8 mouse cellular contexts compared by ENCODE assay signal in the genomic region with DNA sequence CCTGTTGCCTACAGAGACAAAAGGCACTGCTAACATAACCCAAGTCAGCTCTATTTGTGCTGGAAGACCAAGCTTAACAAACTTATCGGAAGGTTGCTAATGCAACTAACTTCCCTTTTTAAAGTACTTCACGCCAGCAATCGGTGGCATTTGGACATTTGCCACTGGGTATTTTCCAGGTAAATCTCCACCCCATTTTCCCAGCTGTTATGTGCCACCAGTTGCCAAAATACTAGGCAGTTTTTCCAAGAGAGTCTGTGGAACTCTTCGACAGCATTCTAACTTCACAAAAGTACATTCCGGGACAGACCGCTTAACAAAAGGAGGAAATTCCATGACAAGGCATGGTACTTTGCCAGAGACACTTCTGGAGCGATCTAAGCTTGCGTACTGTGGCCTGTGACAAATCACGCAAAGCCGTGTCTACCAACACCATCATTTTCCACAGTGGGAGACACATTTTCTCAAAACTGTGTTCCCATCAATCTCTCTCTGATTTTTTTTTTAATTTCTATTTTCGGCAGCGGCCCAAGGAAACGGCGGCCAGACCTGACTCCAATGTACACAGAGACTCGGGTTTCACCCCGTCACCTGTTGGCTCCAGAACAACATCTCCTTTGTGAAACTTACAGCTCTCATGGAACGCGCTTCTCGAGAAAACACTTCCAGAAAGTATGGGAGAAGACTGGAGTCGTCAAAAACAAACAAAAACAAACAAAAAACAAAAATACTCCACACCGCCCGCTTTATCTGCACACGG.
A peak's percentile ranks its signal among the peaks of the same experiment; 100 is the strongest.
DNase-seq lines count a peak whose midpoint lies in the region; ATAC-seq and TF ChIP-seq lines count a peak whose summit lies in the region.

No protein-coding gene starts in this region.

- TF ChIP-seq POLR2A in heart, adult 2 months (IDR thresholded peaks at IDR 0.05; ENCODE audit: insufficient read depth, low read depth, low read length): peak; percentile 63; the same call in 1 of the 2 replicates
- TF ChIP-seq POLR2A in small intestine, adult 2 months (IDR thresholded peaks at IDR 0.05; ENCODE audit: low read depth, low read length): no peak

- H3K9ac ChIP-seq in heart, adult 2 months (ENCODE audit: low read depth, low read length): peak overlapping the region; percentile 95
- H3K9ac ChIP-seq in lung, embryonic 15.5 days: peak overlapping the region; percentile 72

- 1% methylated on average over 23 of the region's 23 CpGs for WGBS in heart, adult 2 months
- WGBS in lung, embryonic 15.5 days: 2% methylated on average over 23 of the region's 23 CpGs
- WGBS in small intestine, adult 2 months: 2% methylated on average over 23 of the region's 23 CpGs

- peak overlapping the region; percentile 98 for H3K27ac ChIP-seq in heart, adult 2 months
- peak overlapping the region; percentile 95 for H3K27ac ChIP-seq in lung, embryonic 15.5 days
- H3K27ac ChIP-seq in small intestine, adult 2 months (ENCODE audit: insufficient read depth, low read depth, low read length): peak overlapping the region; percentile 3

- ATAC-seq in lung, embryonic 15.5 days (ENCODE audit: borderline replicate concordance, extremely low read depth, low FRiP score, low TSS enrichment): no peak
- ATAC-seq in CD4-positive, CD25-positive, alpha-beta regulatory T cell, adult 4 months: no peak

- peaks cover 7% of the 10 kb centered on the region for H3K79me2 ChIP-seq in heart, adult 2 months (replicated peaks; ENCODE audit: control insufficient read depth, insufficient read depth, low read length)

- intact Hi-C loops in heart, adult 2 months (cut with DNase I): loop anchor here (5.0 kb wide), 3 partner anchors 39 to 694 kb away; no protein-coding TSS in a partner anchor

- no peaks in the 10 kb centered on the region for H3K36me3 ChIP-seq in E14TG2a.4 (ENCODE audit: insufficient read depth, low read length)
- peaks cover 20% of the 10 kb centered on the region for H3K36me3 ChIP-seq in heart, adult 2 months (ENCODE audit: control insufficient read depth, insufficient read depth, low read length)
- H3K36me3 ChIP-seq in lung, embryonic 15.5 days: no peaks in the 10 kb centered on the region
- H3K36me3 ChIP-seq in small intestine, adult 2 months (ENCODE audit: control insufficient read depth, insufficient read depth, low read length): no peaks in the 10 kb centered on the region

- peaks cover 90% of the 10 kb centered on the region for H3K27me3 ChIP-seq in E14TG2a.4 (ENCODE audit: insufficient read depth, low read length)
- no peaks in the 10 kb centered on the region for H3K27me3 ChIP-seq in heart, adult 2 months (ENCODE audit: control insufficient read depth, insufficient read depth, low read length)
- H3K27me3 ChIP-seq in lung, embryonic 15.5 days: no peaks in the 10 kb centered on the region
- peaks cover 8% of the 10 kb centered on the region for H3K27me3 ChIP-seq in small intestine, adult 2 months (ENCODE audit: control insufficient read depth, insufficient read depth, low read length)

- no peak for TF ChIP-seq CTCF in E14TG2a.4 (conservative IDR thresholded peaks at IDR 0.05; ENCODE audit: low read length)
- no peak for TF ChIP-seq CTCF in heart, adult 2 months (IDR thresholded peaks at IDR 0.05)
- TF ChIP-seq CTCF in small intestine, adult 2 months (IDR thresholded peaks at IDR 0.05; ENCODE audit: extremely low read depth, insufficient read length, insufficient replicate concordance, low read depth, low read length): no peak

- peak; percentile 24 to 30 for DNase-seq in adrenal gland, postnatal 36 days
- DNase-seq in heart, adult 2 months: peak; percentile 54 to 69
- DNase-seq in kidney, adult 18-20 months: peak; percentile 63
- DNase-seq in natural killer cell, adult 2 months (ENCODE audit: low spot score in 2 of 2): no peak

- 0 out of 2 replicates have a peak, but pooled peaks cover 13% of the 10 kb centered on the region for H3K9me3 ChIP-seq in E14TG2a.4 (ENCODE audit: low read length)
- H3K9me3 ChIP-seq in lung, embryonic 15.5 days: no peaks in the 10 kb centered on the region

- TF ChIP-seq EP300 in heart, adult 2 months (IDR thresholded peaks at IDR 0.05; ENCODE audit: insufficient read depth, low read depth, low read length): peak; percentile 73

- H3K4me2 ChIP-seq in lung, embryonic 15.5 days: peak overlapping the region; percentile 86

- H3K4me3 ChIP-seq in E14TG2a.4 (replicated peaks; ENCODE audit: low read length): peak overlapping the region; percentile 88
- peak overlapping the region; percentile 73 for H3K4me3 ChIP-seq in heart, adult 2 months
- H3K4me3 ChIP-seq in lung, embryonic 15.5 days: peak overlapping the region; percentile 87
- peak overlapping the region; percentile 87 for H3K4me3 ChIP-seq in small intestine, adult 2 months (ENCODE audit: low read depth, low read length)

- peaks cover 62% of the 10 kb centered on the region for H3K4me1 ChIP-seq in E14TG2a.4 (replicated peaks; ENCODE audit: low read depth, low read length)
- peaks cover 16% of the 10 kb centered on the region for H3K4me1 ChIP-seq in heart, adult 2 months (ENCODE audit: control insufficient read depth, insufficient read depth, low read length)
- peaks cover 43% of the 10 kb centered on the region for H3K4me1 ChIP-seq in lung, embryonic 15.5 days
- no peaks in the 10 kb centered on the region; the same call in 1 of the 2 replicates for H3K4me1 ChIP-seq in small intestine, adult 2 months (ENCODE audit: control insufficient read depth, insufficient read depth, insufficient read length, low read length)

Comparison
In these comparisons a context has a peak if more than half of its experiments do, and no peak if none do; other contexts are left out.
1. DNase-seq: peak in adrenal gland, postnatal 36 days (2 of 2), heart, adult 2 months (2 of 2) and kidney, adult 18-20 months (single experiment); none in natural killer cell, adult 2 months (0 of 2).
2. H3K27ac ChIP-seq: peak in every context shown above with its lines; median percentile 98 in heart, adult 2 months; 95 in lung, embryonic 15.5 days; 3 in small intestine, adult 2 months.
3. Peak in every context shown above with its lines, with median percentiles within 50 percentile points of each other: H3K4me3 ChIP-seq.